Mouse (Mus musculus) urinary bladder, postnatal 4 days (tissue): ENCODE measurements around the gene 1700028K03Rik.

Experiments
- DNase-seq, 2 experiments: peaks; one replicate each; pipeline ENCODE4 v3.0.0; 2021 to 2022; ENCODE audit warnings: low spot score in 2 of 2

The 1700028K03Rik gene

DNA sequence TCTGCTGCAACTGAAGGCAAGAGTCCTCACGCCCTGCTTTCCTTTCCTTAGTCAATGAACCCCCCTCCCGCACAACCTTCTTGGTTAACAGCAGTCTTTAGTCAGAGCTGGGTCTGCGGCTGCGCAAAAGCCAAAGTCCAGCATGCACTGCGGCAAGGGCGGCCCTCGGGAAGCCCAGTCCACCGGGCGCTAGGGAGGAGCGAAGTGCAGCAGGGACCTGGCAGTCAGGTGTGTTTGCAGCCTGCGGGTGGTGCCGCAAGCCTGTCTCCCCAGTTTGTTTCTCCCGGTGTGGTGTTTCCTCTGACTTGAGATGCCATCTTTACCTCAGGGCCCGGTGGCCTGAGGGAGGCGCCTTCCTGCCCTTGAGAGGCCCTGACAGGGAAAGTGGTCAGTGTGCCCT lies at the start of gene 1700028K03Rik:
TSS of gene 1700028K03Rik (plus strand) at position 129 of the 400 bp plus-strand sequence.
- DNase-seq: no peak

DNA sequence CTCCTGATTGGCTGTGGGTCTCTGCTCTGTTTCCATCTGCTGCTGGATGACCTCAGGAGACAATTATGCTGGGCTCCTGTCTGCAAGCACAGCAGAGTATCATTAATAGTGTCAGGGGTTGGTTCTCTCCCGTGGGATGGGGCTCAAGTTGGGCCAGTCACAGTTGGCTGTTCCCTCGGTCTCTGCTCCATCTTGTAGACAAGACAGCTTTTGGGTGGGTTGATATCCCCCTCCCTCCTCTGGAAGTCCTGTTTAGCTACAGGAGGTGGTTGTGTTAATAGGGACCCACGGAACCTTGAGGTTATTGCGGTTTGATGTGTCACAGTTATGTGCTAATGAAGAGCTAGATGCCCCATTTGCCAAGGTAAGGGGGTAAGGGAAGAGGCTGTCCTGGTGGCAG lies 45.5 kb upstream of the 1700028K03Rik start:
- no peak for DNase-seq

DNA sequence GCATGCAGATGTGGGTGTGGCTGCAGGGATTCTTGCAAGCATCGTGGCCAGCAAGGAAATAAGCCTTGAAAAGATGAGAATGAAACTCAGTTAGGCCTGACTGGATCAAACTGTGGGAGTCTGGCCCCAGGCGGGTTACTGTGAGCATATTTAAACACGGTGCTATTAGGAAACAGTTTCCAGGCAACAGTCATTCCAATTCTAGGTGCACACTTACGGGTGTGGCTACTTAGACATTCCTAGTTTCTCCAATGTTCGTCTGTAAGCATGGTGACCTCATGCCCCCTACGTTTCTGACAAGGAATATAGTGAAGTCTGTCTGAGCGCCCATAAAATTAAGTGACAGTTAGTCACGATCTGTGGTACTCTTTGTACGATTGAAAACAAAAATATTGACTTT lies 43.5 kb upstream of the 1700028K03Rik start:
- no peak for DNase-seq

DNA sequence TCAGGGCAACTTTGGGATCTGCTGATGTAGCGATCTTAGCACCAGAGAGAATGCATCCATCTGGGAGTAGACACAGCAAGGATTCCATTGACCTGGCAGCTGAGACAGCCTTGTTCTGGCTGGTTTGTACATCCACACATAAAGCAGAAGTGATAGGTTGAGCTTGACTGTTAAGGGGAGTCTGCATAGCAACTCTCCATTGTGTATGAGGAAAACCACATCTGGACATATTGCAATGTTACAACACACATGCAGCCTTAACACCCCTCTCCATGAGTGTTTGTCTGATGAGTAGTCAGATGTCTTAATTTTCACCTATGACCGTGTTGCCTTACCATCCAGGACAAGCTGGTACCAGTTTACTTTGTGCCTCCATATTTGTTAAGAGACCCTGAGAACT lies 42.0 kb upstream of the 1700028K03Rik start:
- DNase-seq: no peak

DNA sequence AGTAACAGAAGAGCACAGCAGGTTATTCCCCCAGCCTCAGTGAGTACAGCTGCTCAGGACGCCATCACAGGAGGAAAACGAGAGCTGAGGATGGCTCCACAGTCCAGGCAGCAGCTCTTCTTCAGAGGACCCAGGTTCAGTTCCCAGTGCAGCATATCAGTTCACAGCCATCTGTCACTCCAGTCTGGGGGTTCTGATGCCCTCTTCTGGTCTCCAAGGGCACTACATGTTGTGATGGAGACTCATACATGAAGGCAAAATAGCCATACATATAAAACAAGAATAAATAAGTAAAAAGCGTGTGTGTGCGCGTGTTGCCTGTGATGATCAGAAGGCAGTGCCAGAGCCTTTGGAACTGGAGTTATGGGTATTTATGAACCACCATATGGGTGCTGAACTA lies 39.8 kb upstream of the 1700028K03Rik start:
- DNase-seq: no peak

DNA sequence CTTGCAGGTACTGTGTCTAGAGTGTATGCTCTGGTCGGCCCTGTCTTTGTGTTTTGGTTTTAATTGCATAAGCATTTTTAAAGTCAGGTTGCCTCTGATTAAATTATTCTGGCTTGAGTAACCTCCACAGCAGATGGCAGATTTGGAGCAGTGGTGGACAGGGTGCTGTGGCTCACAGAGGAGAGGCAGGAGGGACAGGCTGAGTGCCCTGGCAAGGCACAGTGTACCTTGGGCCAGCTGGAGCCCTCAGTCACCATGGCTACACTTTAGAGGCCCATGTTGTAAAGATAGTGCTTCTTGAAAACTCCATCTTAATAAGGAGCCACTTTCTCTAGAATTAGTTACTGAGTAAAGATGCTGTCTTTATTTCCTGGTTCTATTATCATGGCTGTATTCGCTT lies 38.5 kb upstream of the 1700028K03Rik start:
- no peak for DNase-seq

DNA sequence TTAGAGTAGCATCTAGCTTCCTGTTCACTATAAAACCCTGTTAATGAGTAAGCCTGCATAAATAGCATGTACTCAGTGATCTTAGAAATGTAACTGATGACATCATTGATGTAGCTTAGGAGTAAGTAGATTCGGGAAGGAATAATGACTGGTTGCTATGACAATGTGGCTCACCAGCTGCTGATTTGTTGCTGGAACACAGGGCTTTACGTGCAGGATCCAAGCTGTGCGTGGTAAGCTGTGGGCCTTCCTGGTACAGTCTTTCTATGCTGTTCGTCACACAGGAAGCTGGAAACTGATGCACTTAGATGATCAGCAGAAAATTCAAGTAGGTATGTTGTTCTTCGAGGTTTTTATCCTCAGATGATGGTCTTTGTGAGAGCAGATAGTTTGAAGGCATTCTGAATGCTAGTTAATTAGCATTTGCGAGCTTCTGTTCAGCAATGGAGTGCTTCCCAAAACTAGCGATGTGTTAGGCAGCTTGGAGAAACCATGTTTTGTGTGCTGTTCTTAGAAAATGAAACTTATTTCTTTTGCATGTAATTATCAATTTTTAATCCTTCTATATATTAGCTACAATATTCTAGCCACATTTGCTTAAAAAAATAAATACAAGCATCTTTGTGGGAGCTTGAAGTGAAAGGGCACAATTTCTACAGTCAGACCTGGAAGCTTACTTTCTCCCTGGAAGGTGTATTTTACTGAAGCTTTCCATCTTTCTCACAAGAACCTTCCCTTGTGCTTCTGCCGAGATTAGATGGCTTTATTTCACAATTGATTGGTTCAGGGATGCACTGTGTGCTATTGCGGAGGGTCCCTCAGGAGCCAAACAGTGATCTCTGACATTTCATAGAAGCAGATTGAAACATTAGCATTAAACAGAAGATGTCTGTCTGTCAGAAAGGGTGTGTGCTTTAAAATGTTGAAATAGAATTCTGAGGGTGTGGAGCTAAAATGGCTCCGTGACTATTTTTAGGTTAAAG lies 36.7 kb upstream of the 1700028K03Rik start:
- DNase-seq: no peak

DNA sequence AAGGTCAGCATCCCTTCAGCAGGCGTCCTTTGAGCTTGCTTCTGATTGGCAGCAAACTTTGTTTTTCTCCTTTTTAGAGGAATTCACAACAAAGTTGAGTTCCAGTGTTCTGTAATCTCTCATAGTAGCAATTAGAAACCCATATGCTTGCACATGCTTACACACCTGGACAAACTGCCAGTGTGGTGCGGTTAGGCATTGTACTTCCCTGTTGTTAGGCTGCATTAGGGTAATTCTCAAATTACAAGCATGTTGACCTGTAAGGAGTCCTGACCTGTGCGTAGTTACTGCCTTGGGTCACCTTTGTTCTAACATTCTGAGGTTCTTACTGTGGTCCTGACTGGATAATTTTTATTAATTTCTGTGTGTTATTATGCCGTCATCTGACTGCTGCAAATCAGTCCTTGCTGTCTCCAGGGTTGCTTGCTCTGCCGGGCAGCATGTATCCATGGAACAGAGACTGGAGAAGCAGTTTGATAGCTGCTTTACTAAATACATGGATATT lies 35.7 kb upstream of the 1700028K03Rik start:
- DNase-seq: no peak

DNA sequence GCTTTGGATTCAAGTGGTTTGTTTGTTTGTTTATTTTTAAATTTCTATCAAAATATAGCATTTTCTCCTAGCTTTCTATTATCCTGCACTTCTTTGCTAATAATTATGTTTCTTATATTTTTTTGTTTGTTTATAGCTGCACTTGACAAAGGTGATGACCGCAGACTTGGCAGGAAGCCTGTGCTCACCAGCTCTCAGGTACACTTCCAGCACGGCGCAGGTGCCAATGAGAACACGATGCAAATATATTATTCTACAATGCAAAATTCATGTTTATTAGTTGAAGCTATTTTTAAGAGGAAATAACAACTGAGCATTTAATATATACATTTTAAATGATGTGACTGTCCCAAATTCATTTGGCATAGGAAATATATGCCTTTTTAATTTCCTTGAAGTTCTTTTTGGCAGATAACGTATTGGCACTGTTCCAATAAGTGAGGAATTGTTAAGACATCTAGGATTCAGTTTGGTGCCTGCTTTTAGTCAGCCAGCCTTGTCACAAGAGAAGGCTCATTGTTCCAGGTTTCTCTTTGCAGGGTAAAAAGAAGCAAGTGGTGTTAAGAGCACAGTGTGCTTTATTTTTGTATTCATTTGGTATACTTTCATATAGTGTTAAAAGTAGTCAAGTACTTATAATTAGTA lies 34.5 kb upstream of the 1700028K03Rik start:
- no peak for DNase-seq

DNA sequence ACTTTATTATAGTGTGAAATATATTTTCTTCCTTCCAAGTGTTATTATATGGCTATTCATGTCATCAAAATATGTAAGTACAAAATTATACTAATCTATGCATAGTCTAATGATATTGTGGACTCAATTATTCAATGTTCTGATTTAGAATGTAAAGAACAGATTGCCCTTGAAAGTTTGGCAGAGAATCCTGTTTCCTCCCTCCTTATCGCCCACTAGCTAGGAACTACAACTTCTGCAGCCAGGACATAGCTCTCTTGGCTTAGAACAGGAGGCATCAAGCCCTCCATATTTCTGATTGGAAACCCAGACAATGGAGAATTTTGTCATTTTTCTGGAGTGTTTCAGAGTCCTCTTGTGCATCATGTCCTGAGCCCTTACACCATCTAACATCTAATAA lies 33.8 kb upstream of the 1700028K03Rik start:
- DNase-seq: no peak

DNA sequence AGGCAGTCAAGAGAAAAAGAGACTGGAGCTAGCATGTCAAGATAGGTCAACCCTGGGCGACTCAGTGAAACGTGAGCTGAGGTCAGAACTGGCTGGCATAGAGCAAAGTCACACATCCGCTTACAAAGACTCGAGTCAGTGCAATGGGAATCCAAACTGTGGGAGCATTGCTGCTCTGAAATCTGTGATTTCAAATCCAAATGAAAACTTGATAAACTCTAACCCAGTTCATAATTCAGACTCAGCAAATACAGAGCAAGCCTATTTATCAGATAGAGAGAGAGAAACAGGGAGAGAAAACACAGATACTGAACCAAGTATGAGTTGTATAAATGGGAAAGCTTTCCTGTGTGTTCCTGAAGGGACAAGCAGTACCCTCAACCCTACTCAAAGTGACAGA lies 27.2 kb upstream of the 1700028K03Rik start, which contains the start of gene Gm42669:
TSS of gene Gm42669 (plus strand) at position 301 of the 400 bp plus-strand sequence.
- DNase-seq: no peak

DNA sequence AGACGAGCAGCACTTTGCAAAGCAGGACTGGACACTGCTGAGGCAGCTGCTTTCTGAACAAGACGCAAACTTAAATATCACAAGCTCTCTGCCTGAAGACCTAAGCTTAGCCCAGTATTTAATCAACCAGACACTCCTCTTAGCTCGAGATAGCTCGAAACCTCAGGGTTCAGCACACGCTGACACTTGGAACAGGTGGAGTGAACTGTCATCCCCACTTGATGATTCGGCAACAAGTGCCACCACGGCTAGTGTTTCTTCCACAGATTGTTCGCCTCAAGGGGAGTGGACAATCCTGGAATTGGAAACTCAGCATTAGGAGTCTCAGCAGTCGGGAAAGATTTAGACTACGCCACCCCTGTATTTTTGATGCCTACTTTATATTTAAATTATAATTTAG lies 24.0 kb upstream of the 1700028K03Rik start:
- no peak for DNase-seq

DNA sequence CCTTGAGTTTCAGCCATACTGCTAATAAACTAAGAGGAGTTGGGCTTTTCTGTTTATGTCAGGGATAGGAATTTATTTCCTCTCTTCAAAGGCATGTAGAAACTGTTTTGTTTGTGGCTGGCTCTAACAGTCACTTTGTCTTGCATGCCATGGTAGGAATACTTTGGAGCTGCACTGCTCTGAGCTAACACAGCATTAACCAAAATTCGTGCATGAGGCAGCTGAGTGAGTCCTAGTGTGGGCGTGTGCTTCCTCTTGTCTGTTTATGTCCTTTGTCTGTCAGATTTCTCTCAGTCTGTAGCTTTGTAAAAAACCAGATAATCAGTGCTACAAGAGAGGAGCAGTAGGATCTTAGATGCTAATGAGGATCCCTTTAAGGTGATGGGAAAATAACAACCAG lies 23.2 kb upstream of the 1700028K03Rik start:
- DNase-seq: no peak

DNA sequence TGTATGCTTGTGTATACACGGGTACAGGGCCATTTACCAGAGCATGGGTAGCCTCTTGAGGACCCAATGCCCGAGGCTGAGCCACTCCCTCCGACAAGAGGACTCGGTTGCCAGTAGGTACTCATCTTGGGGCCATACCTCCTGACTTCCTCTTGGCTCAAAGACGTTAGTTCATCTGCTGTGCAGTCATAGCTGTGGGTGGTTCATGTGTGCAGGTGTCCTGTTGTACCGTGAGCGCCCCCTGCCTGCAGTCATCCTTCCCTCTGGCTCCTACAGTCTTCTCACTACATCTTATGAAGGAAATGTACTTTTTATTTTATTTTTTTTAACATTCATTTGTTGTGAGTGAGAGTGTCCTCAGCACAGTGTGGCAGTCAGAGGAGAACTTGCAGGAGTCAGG lies 20.9 kb upstream of the 1700028K03Rik start:
- DNase-seq: no peak

DNA sequence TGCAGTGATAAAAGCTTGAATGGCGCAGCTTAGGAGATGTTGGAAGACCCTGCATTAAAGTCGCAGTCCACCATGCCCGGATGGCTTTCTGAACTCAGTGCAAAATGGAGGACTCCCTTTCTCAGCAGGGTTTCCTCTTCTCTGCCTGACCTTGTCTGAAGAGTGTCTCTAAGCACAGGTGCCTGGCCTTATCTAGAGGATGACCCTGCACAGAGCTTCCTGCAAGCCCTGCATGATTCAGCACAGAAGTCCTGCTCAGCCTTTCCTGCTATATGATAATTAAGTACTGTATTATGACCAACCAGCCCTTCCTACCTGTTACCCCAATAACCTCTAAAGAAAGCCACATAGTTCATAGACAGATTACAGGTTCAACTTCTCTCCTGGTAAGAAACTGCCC lies 19.1 kb upstream of the 1700028K03Rik start:
- DNase-seq: no peak

DNA sequence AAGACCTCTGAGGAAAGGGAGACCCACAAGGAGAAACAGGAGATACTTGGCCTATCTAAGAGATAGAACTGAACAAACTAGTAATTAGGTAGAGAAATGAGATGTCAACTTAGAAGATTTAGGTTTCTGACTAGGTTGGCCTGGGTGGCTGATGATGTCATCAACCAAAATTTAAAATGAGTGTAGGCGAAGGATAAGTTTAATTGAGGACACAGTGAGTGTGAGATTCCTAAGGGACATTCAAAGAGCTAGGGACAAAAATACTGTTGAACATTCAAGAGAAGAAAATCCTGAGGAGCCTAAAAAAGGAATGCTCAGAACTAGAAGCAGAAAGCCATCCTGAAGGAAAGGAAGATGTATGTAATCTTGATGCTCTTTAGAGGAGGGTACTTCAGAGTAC lies 18.4 kb upstream of the 1700028K03Rik start:
- DNase-seq: no peak

DNA sequence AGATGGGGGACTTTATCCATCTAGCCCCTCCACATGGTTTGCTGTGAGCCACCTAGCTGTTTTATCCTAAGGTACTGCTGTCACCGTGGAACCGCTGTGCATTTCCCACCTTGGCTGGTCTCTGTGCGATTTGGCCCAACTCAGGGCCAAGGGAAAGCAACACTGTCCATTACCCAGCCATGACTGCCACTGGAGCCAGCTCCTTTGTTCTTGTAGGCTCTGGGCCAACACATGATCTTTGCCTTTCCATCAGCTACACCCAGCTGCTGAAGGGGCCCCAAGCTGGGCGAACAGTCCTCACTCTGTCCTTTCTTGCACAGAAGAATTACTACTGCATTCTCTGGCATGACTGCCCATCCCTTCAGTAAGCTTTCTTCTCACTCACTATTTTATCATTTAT lies 15.9 kb upstream of the 1700028K03Rik start:
- DNase-seq: no peak

DNA sequence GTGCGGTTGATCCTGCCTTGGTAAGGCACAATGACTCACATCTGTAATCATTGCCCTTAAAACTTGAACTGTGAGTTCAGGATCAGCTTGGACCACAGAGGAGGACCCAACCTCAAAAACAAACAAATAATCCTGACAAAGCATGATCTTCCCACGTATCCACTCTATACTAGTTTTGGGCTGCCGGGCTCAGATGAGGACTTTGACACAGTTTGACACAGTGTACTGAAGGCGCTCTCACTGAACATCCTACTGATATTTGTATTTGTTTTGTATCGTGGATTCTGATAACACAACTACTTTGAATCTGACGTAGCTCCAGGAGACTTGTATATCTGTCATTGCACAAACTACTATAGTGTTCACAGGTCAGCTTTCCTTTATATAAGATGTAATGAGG lies 13.1 kb upstream of the 1700028K03Rik start:
- no peak for DNase-seq

DNA sequence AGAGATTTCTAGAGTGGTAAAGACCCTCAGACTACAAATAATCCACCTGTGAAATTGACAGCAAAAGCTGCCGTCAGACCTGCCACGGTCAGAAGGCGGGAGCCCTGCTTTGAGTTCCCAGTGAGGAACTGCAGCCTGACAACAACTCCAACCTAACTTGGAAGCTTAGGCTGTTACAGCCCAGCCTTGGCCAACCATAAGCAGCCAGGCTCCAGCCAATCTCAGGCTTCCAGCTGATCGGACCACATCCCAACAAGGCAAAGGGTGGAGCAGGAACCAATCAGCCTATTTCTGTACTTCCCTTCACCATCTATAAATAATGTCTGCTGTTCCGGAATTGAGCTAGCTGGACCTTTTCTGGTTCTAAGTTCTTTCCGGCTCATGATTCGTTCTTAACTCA lies 12.6 kb upstream of the 1700028K03Rik start:
- DNase-seq: no peak

DNA sequence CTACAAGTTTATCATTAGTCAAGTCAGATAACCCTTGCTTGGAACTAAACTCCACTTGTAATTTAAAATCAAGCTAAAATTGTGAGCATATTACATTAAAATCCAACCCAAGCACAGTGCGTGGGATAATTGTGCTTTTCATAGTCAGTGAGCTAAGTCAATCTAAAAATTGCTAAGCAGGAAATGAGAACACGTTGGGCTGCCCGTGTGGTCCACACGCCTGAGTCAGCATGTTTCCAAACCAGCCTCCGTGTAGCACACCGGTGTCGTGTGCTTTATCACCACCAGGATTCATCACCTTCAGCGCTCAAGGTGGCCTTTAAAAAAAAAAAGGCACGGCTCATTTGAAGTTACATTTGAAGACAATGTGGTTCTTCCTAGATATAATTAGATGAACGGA lies 10.2 kb upstream of the 1700028K03Rik start:
- no peak for DNase-seq

DNA sequence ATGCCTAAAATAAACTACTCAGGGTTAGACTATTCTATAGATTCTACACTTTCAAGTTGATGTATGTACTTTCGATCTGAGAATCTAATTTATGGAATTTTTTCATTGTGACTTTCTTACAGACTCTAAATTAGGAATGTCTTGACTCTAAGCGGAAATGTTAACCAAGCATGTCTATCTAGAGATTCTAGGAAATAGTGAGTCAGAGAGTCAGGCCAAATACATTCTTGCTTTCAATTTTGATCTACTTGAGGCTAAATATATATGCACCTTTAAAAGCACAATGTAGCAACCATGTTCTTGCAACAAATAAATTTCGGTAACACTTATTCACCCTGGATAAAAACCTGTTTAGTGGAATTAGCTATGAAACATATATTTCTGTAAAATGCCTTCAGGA lies 5.7 kb upstream of the 1700028K03Rik start:
- DNase-seq: no peak

DNA sequence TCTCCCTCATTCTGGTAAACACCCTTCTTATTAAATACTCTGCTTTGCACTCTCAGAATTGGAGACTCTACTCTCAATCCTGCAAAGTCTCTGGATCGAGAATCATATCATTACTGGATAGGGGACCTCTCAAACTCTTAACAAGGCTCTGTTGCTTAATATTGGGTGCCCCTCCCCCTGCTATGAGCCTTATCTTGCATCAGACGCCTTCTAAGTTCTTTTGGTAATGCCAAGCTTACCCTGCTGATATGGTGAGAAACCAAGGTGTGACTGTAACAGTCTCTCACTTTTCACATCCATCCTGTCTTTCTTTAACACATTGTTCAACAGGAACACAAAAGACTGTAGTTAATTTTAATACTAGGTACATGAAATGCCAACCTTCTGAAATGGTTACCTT lies 919 bp upstream of the 1700028K03Rik start:
- DNase-seq: no peak

DNA sequence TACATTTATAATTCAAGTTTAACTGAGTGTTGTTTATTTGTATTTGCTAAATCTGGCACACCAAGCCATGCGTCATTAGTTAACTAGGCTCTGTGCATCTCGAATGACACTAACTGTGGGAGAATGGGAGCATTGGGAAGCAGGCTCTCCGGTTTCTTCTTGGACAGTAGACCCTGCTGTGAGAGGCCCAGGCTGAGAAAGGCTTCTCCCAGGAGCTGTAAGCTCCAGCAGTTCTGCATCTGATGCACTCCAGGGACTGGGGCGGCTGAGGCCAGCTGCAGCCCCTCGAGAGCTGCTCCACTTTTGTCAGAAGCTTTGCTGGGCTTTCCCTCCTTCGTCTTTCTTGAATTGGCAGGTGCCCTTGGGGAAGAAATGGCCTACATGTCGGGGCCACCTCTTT lies 7.2 kb downstream of the 1700028K03Rik start:
- no peak for DNase-seq
